Mouse (Mus musculus) liver, postnatal 0 days (tissue): ENCODE measurements around the gene Vipas39. TPM values are rescaled to one million over a fixed set of nuclear protein-coding genes. Genes with fewer than 3 reads are reported as not detected.

Experiments
- ATAC-seq: fragments of 200-750 bp; cut with Nextera tagmentation; 2 replicates; pipeline ENCODE4 v1.8.0; 2017; ENCODE audit warnings: mild to moderate bottlenecking, moderate library complexity
- DNase-seq: peaks from one replicate; pipeline ENCODE4 v3.0.0-alpha.2; 2016
- H3K27ac ChIP-seq: fragments of 300-500 bp; sonication (generic); 2 replicates; pipeline ENCODE4 v1.5.1; 2014; ENCODE audit warnings: antibody characterized with exemption, moderate library complexity, mild to moderate bottlenecking, low read depth
- H3K27me3 ChIP-seq: fragments of 300-500 bp; sonication (generic); 2 replicates; pipeline ENCODE4 v1.6.1; 2014; ENCODE audit warnings: low read length, control low read depth, mixed read lengths; ENCODE audit not compliant: insufficient read depth
- H3K36me3 ChIP-seq: fragments of 300-500 bp; sonication (generic); replicated peaks from 2 replicates; pipeline ENCODE4 v1.6.1; 2014; ENCODE audit warnings: mild to moderate bottlenecking, control low read depth, low read length, moderate library complexity, mixed read lengths; ENCODE audit not compliant: insufficient read depth
- H3K4me1 ChIP-seq: fragments of 300-500 bp; sonication (generic); 2 replicates; pipeline ENCODE4 v1.6.1; 2014; ENCODE audit warnings: antibody characterized with exemption, mild to moderate bottlenecking, control low read depth; ENCODE audit not compliant: insufficient read depth
- H3K4me2 ChIP-seq: fragments of 300-500 bp; sonication (generic); 2 replicates; pipeline ENCODE4 v1.6.1; 2014; ENCODE audit warnings: low read depth, mild to moderate bottlenecking, low read length, moderate library complexity, mixed read lengths
- H3K4me3 ChIP-seq: fragments of 300-500 bp; sonication (generic); 2 replicates; pipeline ENCODE4 v1.5.1; 2014; ENCODE audit warnings: low read depth, low read length
- H3K9ac ChIP-seq: fragments of 300-500 bp; sonication (generic); replicated peaks from 2 replicates; pipeline ENCODE4 v1.6.1; 2014; ENCODE audit warnings: mild to moderate bottlenecking, moderate library complexity
- H3K9me3 ChIP-seq: fragments of 300-500 bp; sonication (generic); 2 replicates; pipeline ENCODE4 v1.6.1; 2016; ENCODE audit warnings: mild to moderate bottlenecking, control low read depth, low read length, mixed read lengths
- CTCF ChIP-seq: sonication (generic); IDR thresholded peaks from 2 replicates; pipeline ENCODE4 v1.5.1; 2016; ENCODE audit warnings: antibody characterized with exemption, low read depth
- EP300 ChIP-seq: IDR thresholded peaks from 2 replicates; pipeline ENCODE4 v1.6.1; 2016; ENCODE audit warnings: antibody characterized with exemption, low read depth, mild to moderate bottlenecking
- WGBS: fragments of 180-500 bp; shearing (Covaris S2); extraction: QIAGEN DNeasy Blood & Tissue Kit; methylation state at CpG from one replicate; pipeline ENCODE4 v1.1.7; 2014; ENCODE audit not compliant: insufficient replicate concordance; 5-methylcytosine and 5-hydroxymethylcytosine counted together
- polyA plus RNA-seq: library from polyadenylated mRNA; unstranded; fragments of >200 nt; fragmentation: Nextera tagmentation; extraction: Ambion mirVana; gene quantifications from 2 replicates; pipeline ENCODE4 v1.2.1, GENCODE M21; 2015

Gene Vipas39
- polyA plus RNA-seq, 1 experiment from 2014 or later, result 8.2 TPM

- H3K27me3 ChIP-seq, result no peaks in the 10 kb centered on the region
- TF ChIP-seq CTCF (no peak), EP300 (no peak)
- H3K4me2 ChIP-seq, result no peak overlapping the region
- H3K4me3 ChIP-seq, result no peak overlapping the region
- peaks cover 72% of the 10 kb centered on the region for H3K36me3 ChIP-seq
- ATAC-seq (no peak), DNase-seq (no peak)
- no peaks in the 10 kb centered on the region for H3K4me1 ChIP-seq
- no peak overlapping the region for H3K27ac ChIP-seq
- no peak overlapping the region for H3K9ac ChIP-seq
- H3K9me3 ChIP-seq, result no peaks in the 10 kb centered on the region
- WGBS, result 93% methylated on average over 6 of the region's 6 CpGs
These were observed 12.2 kb downstream of the Vipas39 start for GRCm38 (mm10) chr12:87253878-87254277.

GRCm38 (mm10) chr12:87250161-87250560, 15.9 kb downstream of the Vipas39 start:
- no peak for ATAC-seq

GRCm38 (mm10) chr12:87238632-87239031, 27.4 kb downstream of the Vipas39 start, which contains the start of gene Noxred1:
Noxred1 (minus strand) TSS chr12:87238732.
- H3K4me2 ChIP-seq, result no peak within 1 kb of the TSS
- ATAC-seq (no peak), DNase-seq (no peak)
- peaks cover 20% of the 10 kb centered on the region for H3K36me3 ChIP-seq
- no peaks in the 10 kb centered on the region for H3K4me1 ChIP-seq
- H3K4me3 ChIP-seq, result no peak within 1 kb of the TSS
- peak within 1 kb of the TSS; percentile 57; the same call in 1 of the 2 replicates for H3K27ac ChIP-seq
- TF ChIP-seq CTCF, result no peak
- TF ChIP-seq EP300, result no peak
- no peak within 1 kb of the TSS for H3K9ac ChIP-seq
- H3K27me3 ChIP-seq, result no peaks in the 10 kb centered on the region
- WGBS, result 75% methylated on average over 1 of the region's 1 CpGs
- no peaks in the 10 kb centered on the region for H3K9me3 ChIP-seq

More at GRCm38 (mm10) chr12:87250161-87250560, 15.9 kb downstream of the Vipas39 start:
- DNase-seq, result no peak
- no peaks in the 10 kb centered on the region for H3K4me1 ChIP-seq
- H3K27me3 ChIP-seq, result no peaks in the 10 kb centered on the region
- WGBS, result 63% methylated on average over 6 of the region's 6 CpGs
- no peaks in the 10 kb centered on the region for H3K9me3 ChIP-seq
- no peak overlapping the region for H3K9ac ChIP-seq
- TF ChIP-seq EP300 (no peak), CTCF (no peak)
- peaks cover 66% of the 10 kb centered on the region for H3K36me3 ChIP-seq
- H3K4me3 ChIP-seq, result no peak overlapping the region
- no peak overlapping the region for H3K4me2 ChIP-seq
- no peak overlapping the region for H3K27ac ChIP-seq

- no peaks in the 10 kb centered on the region for H3K9me3 ChIP-seq
- H3K27ac ChIP-seq, result peak overlapping the region; percentile 57
- ATAC-seq, result no peak
- H3K4me2 ChIP-seq, result no peak overlapping the region
- no peak for TF ChIP-seq EP300
- TF ChIP-seq CTCF, result no peak
- H3K4me3 ChIP-seq, result no peak overlapping the region
- H3K9ac ChIP-seq, result no peak overlapping the region
- H3K4me1 ChIP-seq, result no peaks in the 10 kb centered on the region
- peaks cover 17% of the 10 kb centered on the region for H3K36me3 ChIP-seq
- 41% methylated on average over 5 of the region's 5 CpGs for WGBS
- no peaks in the 10 kb centered on the region for H3K27me3 ChIP-seq
- no peak for DNase-seq
These were observed 29.1 kb downstream of the Vipas39 start for GRCm38 (mm10) chr12:87236882-87237483.

GRCm38 (mm10) chr12:87230379-87230895, 35.6 kb downstream of the Vipas39 start:
- H3K9me3 ChIP-seq, result peaks cover 2% of the 10 kb centered on the region; the same call in 1 of the 2 replicates
- H3K27ac ChIP-seq, result no peak overlapping the region
- H3K4me2 ChIP-seq, result no peak overlapping the region
- no peak for DNase-seq
- H3K4me3 ChIP-seq, result no peak overlapping the region
- ATAC-seq, result no peak
- TF ChIP-seq EP300 (no peak), CTCF (no peak)
- no peak overlapping the region for H3K9ac ChIP-seq
- no peaks in the 10 kb centered on the region for H3K4me1 ChIP-seq
- no peaks in the 10 kb centered on the region for H3K27me3 ChIP-seq
- H3K36me3 ChIP-seq, result no peaks in the 10 kb centered on the region

GRCm38 (mm10) chr12:87229633-87230032, 36.4 kb downstream of the Vipas39 start:
- H3K4me3 ChIP-seq, result no peak overlapping the region

More at GRCm38 (mm10) chr12:87229633-87230032, 36.4 kb downstream of the Vipas39 start:
- H3K27ac ChIP-seq, result no peak overlapping the region
- ATAC-seq (no peak), DNase-seq (no peak)
- no peak overlapping the region for H3K9ac ChIP-seq
- H3K27me3 ChIP-seq, result no peaks in the 10 kb centered on the region
- H3K4me1 ChIP-seq, result peaks cover 4% of the 10 kb centered on the region; the same call in 1 of the 2 replicates
- 71% methylated on average over 2 of the region's 2 CpGs for WGBS
- TF ChIP-seq EP300 (no peak), CTCF (no peak)
- no peak overlapping the region for H3K4me2 ChIP-seq
- peaks cover 2% of the 10 kb centered on the region; the same call in 1 of the 2 replicates for H3K9me3 ChIP-seq
- H3K36me3 ChIP-seq, result no peaks in the 10 kb centered on the region
